Comparison of ENCODE assay signal across 8 mouse cellular contexts in the genomic region with DNA sequence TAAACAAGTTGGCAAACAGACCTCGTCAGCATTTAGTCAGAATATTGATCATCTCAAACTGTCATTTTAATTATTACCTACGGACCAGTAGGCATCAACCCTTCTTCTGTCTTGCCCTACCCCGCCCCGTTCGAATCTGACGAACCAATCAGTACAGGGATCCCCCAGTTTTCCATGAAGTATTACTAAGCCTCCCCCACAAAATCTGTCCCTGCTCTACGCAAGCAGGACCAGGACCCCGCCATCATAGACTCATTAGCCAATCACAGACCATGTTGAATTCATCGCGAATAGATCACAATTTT. TPM values are rescaled to one million over a fixed set of nuclear protein-coding genes. Genes with fewer than 3 reads are reported as not detected.
DNase-seq lines count a peak whose midpoint lies in the region; ATAC-seq lines count a peak whose summit lies in the region.

A gene (minus strand): TSS at position 94 of the 305 bp plus-strand sequence.

- peak within 1 kb of the TSS; percentile 62 for H3K4me2 ChIP-seq in forebrain, embryonic 16.5 days (ENCODE audit: low read length)
- H3K4me2 ChIP-seq in hindbrain, embryonic 13.5 days, result peak within 1 kb of the TSS; percentile 60
- peak within 1 kb of the TSS; percentile 62 for H3K4me2 ChIP-seq in midbrain, embryonic 13.5 days (replicated peaks)

- H3K27me3 ChIP-seq in forebrain, embryonic 16.5 days (replicated peaks; ENCODE audit: control insufficient read depth, insufficient read depth, low read length), result no peaks in the 10 kb centered on the region
- H3K27me3 ChIP-seq in hindbrain, embryonic 13.5 days, result no peaks in the 10 kb centered on the region
- H3K27me3 ChIP-seq in midbrain, embryonic 13.5 days, result no peaks in the 10 kb centered on the region

- peak; percentile 57 for ATAC-seq in forebrain, embryonic 16.5 days
- peak; percentile 71 for ATAC-seq in hindbrain, embryonic 13.5 days (ENCODE audit: low FRiP score)
- ATAC-seq in midbrain, embryonic 13.5 days, result 0 out of 2 replicates have a peak, but pooled peaks have one; percentile 18

- H3K4me3 ChIP-seq in forebrain, embryonic 16.5 days (replicated peaks; ENCODE audit: low read length), result peak within 1 kb of the TSS; percentile 53
- peak within 1 kb of the TSS; percentile 51 for H3K4me3 ChIP-seq in hindbrain, embryonic 13.5 days
- H3K4me3 ChIP-seq in midbrain, embryonic 13.5 days (replicated peaks), result peak within 1 kb of the TSS; percentile 49

- H3K36me3 ChIP-seq in forebrain, embryonic 16.5 days (ENCODE audit: control insufficient read depth, insufficient read depth), result no peaks in the 10 kb centered on the region
- H3K36me3 ChIP-seq in hindbrain, embryonic 13.5 days, result no peaks in the 10 kb centered on the region; the same call in 1 of the 2 replicates
- H3K36me3 ChIP-seq in midbrain, embryonic 13.5 days, result no peaks in the 10 kb centered on the region; the same call in 1 of the 2 replicates

- H3K27ac ChIP-seq in forebrain, embryonic 16.5 days (ENCODE audit: low read length), result peak within 1 kb of the TSS; percentile 35
- H3K27ac ChIP-seq in hindbrain, embryonic 13.5 days, result peak within 1 kb of the TSS; percentile 79
- H3K27ac ChIP-seq in midbrain, embryonic 13.5 days, result peak within 1 kb of the TSS; percentile 77

- DNase-seq in gastrocnemius, postnatal 10 days, result no peak
- DNase-seq in gastrocnemius, adult 18-20 months (ENCODE audit: low spot score), result no peak
- DNase-seq in adrenal gland, adult 2 months, result peak; percentile 36
- peak; percentile 44 to 71 for DNase-seq in left cerebral cortex, postnatal 25 days (ENCODE audit: low spot score in 2 of 2)
- DNase-seq in T-cell, adult 2 months (ENCODE audit: low spot score), result no peak

- peaks cover 6% of the 10 kb centered on the region for H3K4me1 ChIP-seq in forebrain, embryonic 16.5 days (replicated peaks; ENCODE audit: control insufficient read depth, insufficient read depth, low read length)
- H3K4me1 ChIP-seq in hindbrain, embryonic 13.5 days (replicated peaks), result peaks cover 8% of the 10 kb centered on the region; the same call in 1 of the 2 replicates
- H3K4me1 ChIP-seq in midbrain, embryonic 13.5 days (replicated peaks), result 0 out of 2 replicates have a peak, but pooled peaks cover 6% of the 10 kb centered on the region

- WGBS in forebrain, embryonic 16.5 days, result 20% methylated on average over 10 of the region's 10 CpGs
- 26% methylated on average over 10 of the region's 10 CpGs for WGBS in hindbrain, embryonic 13.5 days
- 28% methylated on average over 10 of the region's 10 CpGs for WGBS in midbrain, embryonic 13.5 days

- H3K9me3 ChIP-seq in forebrain, embryonic 16.5 days (ENCODE audit: control insufficient read depth, low read length), result no peaks in the 10 kb centered on the region
- no peaks in the 10 kb centered on the region for H3K9me3 ChIP-seq in hindbrain, embryonic 13.5 days
- H3K9me3 ChIP-seq in midbrain, embryonic 13.5 days, result no peaks in the 10 kb centered on the region

- peak within 1 kb of the TSS; percentile 61 for H3K9ac ChIP-seq in forebrain, embryonic 16.5 days (replicated peaks; ENCODE audit: low read depth, low read length)
- H3K9ac ChIP-seq in hindbrain, embryonic 13.5 days, result peak within 1 kb of the TSS; percentile 67
- H3K9ac ChIP-seq in midbrain, embryonic 13.5 days (replicated peaks), result peak within 1 kb of the TSS; percentile 61

- intact Hi-C loops in left cerebral cortex, postnatal 25 days (cut with DNase I), result loop anchor here (5.0 kb wide), 1 partner anchor 59 kb away; a partner anchor contains a TSS

RNA-seq across cellular contexts. Expression of the gene that starts here (rescaled TPM):
- total RNA-seq in gastrocnemius, postnatal 10 days (2021), result 10 to 100 TPM; 17.9 to 18.2 TPM
- total RNA-seq in gastrocnemius, adult 18-20 months (2021), result 1 to 10 TPM; 6.8 to 8.3 TPM
- 100 to 1,000 TPM in 1 of 2 experiments, 10 to 100 TPM in 1; 55.1 to 112 TPM for total RNA-seq in adrenal gland, adult 2 months (2021)
- polyA plus RNA-seq in adrenal gland, adult 2 months (2012; rRNA removed), result 170 and 218 TPM in 2 replicates
- 19.7 and 25.5 TPM in 2 replicates for polyA plus RNA-seq in forebrain, embryonic 16.5 days (2015; fragmentation: Nextera tagmentation; extraction: Ambion mirVana)
- polyA plus RNA-seq in hindbrain, embryonic 13.5 days (2015; fragmentation: Nextera tagmentation; extraction: Ambion mirVana), result 26.4 and 29.5 TPM in 2 replicates
- 10 to 100 TPM; 35.6 to 41.4 TPM for total RNA-seq in left cerebral cortex, postnatal 25 days (2021)
- polyA plus RNA-seq in midbrain, embryonic 13.5 days (2015; fragmentation: Nextera tagmentation; extraction: Ambion mirVana), result 29.3 and 36.7 TPM in 2 replicates

Comparison
In these comparisons a context has a peak if more than half of its experiments do, and no peak if none do; other contexts are left out.
1. DNase-seq: peak in adrenal gland, adult 2 months (single experiment) and left cerebral cortex, postnatal 25 days (2 of 2); none in gastrocnemius, postnatal 10 days (single experiment), gastrocnemius, adult 18-20 months (single experiment) and T-cell, adult 2 months (single experiment).
2. ATAC-seq: peak in every context shown above with its lines; median percentile 71 in hindbrain, embryonic 13.5 days; 57 in forebrain, embryonic 16.5 days; 18 in midbrain, embryonic 13.5 days.
3. Peak in every context shown above with its lines, with median percentiles within 50 percentile points of each other: H3K27ac ChIP-seq, H3K4me2 ChIP-seq, H3K4me3 ChIP-seq and H3K9ac ChIP-seq.